Mouse (Mus musculus): ENCODE measurements around the gene Olfr661. TPM values are rescaled to one million over a fixed set of nuclear protein-coding genes. Genes with fewer than 3 reads are reported as not detected.

The Olfr661 gene
- not detected for total RNA-seq (2021)
- not detected in 2 replicates for polyA plus RNA-seq (2012; rRNA removed)
- long read RNA-seq, result 0 reads

DNA sequence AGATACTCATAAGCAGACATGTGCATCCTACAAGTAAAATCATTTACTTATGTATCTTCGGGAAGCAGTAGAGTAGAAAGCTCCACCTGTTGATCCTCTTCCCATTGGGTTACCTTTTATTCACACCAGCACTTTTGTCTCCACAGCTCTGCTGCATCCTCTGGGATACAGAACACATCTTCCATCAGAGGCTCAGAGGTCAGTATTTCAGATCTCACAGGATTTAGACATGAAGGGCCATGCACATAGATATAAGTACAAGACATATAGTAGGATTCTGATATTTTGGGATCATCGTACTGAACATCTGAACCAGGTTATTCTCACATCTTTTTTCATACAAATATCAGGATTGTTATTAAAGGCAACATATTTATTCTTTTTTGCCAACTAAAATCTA is at the start of gene Olfr661:
Gene Olfr661 (plus strand): TSS at position 301 of the 400 bp plus-strand sequence.
- DNase-seq, result no peak

DNA sequence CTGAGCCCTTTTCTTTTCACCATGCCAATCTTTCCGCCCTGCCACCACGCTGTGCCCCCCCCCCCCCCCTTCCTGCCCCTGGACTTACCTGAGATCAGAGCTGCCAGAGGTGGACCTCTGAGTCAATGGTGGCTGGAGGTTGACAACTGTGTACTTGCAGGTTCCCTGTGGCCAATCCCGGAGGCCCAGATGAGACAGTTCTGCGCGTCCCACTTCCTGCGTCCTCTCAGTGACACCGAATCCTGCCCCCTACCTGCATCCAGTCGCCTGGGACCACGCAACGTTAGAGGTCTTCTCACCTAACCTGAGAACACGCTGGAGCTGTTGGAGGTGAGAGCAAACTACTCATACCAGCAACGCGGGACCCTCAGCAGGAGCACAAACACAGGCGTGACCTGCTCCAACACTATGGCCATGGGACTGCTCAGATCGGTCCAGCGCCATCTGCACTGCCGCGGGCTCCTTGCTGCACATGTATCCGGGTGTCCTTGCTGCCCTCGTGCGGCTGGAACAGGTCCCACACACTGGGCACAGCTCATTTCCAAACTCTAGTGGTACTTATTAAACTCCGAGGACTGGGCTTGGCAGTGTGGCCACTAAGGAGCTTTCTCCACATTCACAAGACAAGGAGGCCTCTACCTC is 39.3 kb upstream of the Olfr661 start, which contains the start of gene Olfr658:
Gene Olfr658 (minus strand): TSS at position 465 of the 642 bp plus-strand sequence.
- peak; percentile 41 for DNase-seq

DNA sequence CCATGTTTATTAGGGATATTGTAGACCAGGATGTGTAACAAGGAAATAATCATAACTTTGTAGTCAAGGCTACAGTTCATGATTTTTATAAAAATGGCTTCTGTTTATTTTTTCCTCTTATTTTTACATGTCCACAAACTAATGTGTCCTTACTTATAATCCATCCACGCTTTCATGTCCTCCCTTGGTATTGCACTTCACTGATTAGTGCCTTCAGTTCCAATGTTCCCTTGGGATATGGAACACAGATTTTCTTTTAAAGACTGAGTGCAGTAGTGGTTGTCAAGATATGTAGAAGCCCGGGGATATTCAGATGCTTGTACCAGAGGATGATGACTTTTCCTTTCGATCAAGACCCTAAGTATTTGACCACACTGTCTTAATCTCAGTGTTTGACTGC is 19.8 kb upstream of the Olfr661 start, which contains the start of gene Olfr659:
Gene Olfr659 (plus strand): TSS at position 301 of the 400 bp plus-strand sequence.
- no peak for DNase-seq

Other genes with a start within 250 kb of the Olfr661 start
- gene Trim30a, start 221.3 kb upstream of the Olfr661 start, total RNA-seq (2021), result 1 to 10 TPM; 5.1 to 6.6 TPM
- gene Trim30a, start 221.3 kb upstream of the Olfr661 start, polyA plus RNA-seq (2012; rRNA removed), result 2.1 and 2.8 TPM in 2 replicates
- 1 to 10 TPM; 5.9 TPM for gene Trim30d, start 178.7 kb upstream of the Olfr661 start, total RNA-seq (2021)
- gene Trim30d, start 178.7 kb upstream of the Olfr661 start, polyA plus RNA-seq (2012; rRNA removed), result 1.8 and 2.4 TPM in 2 replicates
- not detected for gene Olfr651, start 136.4 kb upstream of the Olfr661 start, total RNA-seq (2021)
- gene Olfr651, start 136.4 kb upstream of the Olfr661 start, polyA plus RNA-seq (2012; rRNA removed), result not detected in 2 replicates
- gene Olfr652, start 125.6 kb upstream of the Olfr661 start, total RNA-seq (2021), result not detected
- gene Olfr652, start 125.6 kb upstream of the Olfr661 start, polyA plus RNA-seq (2012; rRNA removed), result not detected in 2 replicates
- gene Olfr653, start 109.2 kb upstream of the Olfr661 start, total RNA-seq (2021), result not detected
- gene Olfr653, start 109.2 kb upstream of the Olfr661 start, polyA plus RNA-seq (2012; rRNA removed), result not detected in 2 replicates
- gene Olfr654, start 99.5 kb upstream of the Olfr661 start, total RNA-seq (2021), result not detected
- gene Olfr654, start 99.5 kb upstream of the Olfr661 start, polyA plus RNA-seq (2012; rRNA removed), result not detected in 2 replicates
- not detected for gene Olfr655, start 84.7 kb upstream of the Olfr661 start, total RNA-seq (2021)
- gene Olfr655, start 84.7 kb upstream of the Olfr661 start, polyA plus RNA-seq (2012; rRNA removed), result not detected in 2 replicates
- gene Olfr656, start 72.5 kb upstream of the Olfr661 start, total RNA-seq (2021), result not detected
- gene Olfr656, start 72.5 kb upstream of the Olfr661 start, polyA plus RNA-seq (2012; rRNA removed), result not detected in 2 replicates
- not detected for gene Olfr657, start 61.7 kb upstream of the Olfr661 start, total RNA-seq (2021)
- gene Olfr657, start 61.7 kb upstream of the Olfr661 start, polyA plus RNA-seq (2012; rRNA removed), result not detected in 2 replicates
- gene Olfr658, start 39.2 kb upstream of the Olfr661 start, total RNA-seq (2021), result not detected
- gene Olfr658, start 39.2 kb upstream of the Olfr661 start, polyA plus RNA-seq (2012; rRNA removed), result not detected in 2 replicates
- not detected for gene Olfr659, start 19.7 kb upstream of the Olfr661 start, total RNA-seq (2021)
- not detected in 2 replicates for gene Olfr659, start 19.7 kb upstream of the Olfr661 start, polyA plus RNA-seq (2012; rRNA removed)
- not detected for gene Usp17le, start 91.0 kb downstream of the Olfr661 start, total RNA-seq (2021)
- gene Usp17le, start 91.0 kb downstream of the Olfr661 start, polyA plus RNA-seq (2012; rRNA removed), result not detected in 2 replicates
- under 1 TPM in 1 of 2 experiments, not detected in 1; 0.37 TPM for gene Usp17lb, start 156.1 kb downstream of the Olfr661 start, total RNA-seq (2021)
- not detected in 2 replicates for gene Usp17lb, start 156.1 kb downstream of the Olfr661 start, polyA plus RNA-seq (2012; rRNA removed)
- not detected for gene Usp17la, start 170.5 kb downstream of the Olfr661 start, total RNA-seq (2021)
- gene Usp17la, start 170.5 kb downstream of the Olfr661 start, polyA plus RNA-seq (2012; rRNA removed), result not detected in 2 replicates
- gene Olfr665, start 191.5 kb downstream of the Olfr661 start, total RNA-seq (2021), result not detected
- gene Olfr665, start 191.5 kb downstream of the Olfr661 start, polyA plus RNA-seq (2012; rRNA removed), result not detected in 2 replicates
- not detected for gene Olfr666, start 209.5 kb downstream of the Olfr661 start, total RNA-seq (2021)
- gene Olfr666, start 209.5 kb downstream of the Olfr661 start, polyA plus RNA-seq (2012; rRNA removed), result not detected in 2 replicates
- not detected for gene Olfr667, start 235.0 kb downstream of the Olfr661 start, total RNA-seq (2021)
- gene Olfr667, start 235.0 kb downstream of the Olfr661 start, polyA plus RNA-seq (2012; rRNA removed), result not detected in 2 replicates
- not detected for gene Olfr668, start 241.6 kb downstream of the Olfr661 start, total RNA-seq (2021)
- not detected in 2 replicates for gene Olfr668, start 241.6 kb downstream of the Olfr661 start, polyA plus RNA-seq (2012; rRNA removed)
- not detected for gene Olfr669, start 247.7 kb downstream of the Olfr661 start, total RNA-seq (2021)
- not detected in 2 replicates for gene Olfr669, start 247.7 kb downstream of the Olfr661 start, polyA plus RNA-seq (2012; rRNA removed)